Mouse (Mus musculus) brain, embryonic 14.5 days (tissue): ENCODE data around the gene D8Ertd738e. TPM values are rescaled to one million over a fixed set of nuclear protein-coding genes. Genes with fewer than 3 reads are reported as not detected.
A peak's percentile ranks its signal among the peaks of the same experiment; 100 is the strongest.

Source experiments
- DNase-seq: peaks from one replicate; pipeline ENCODE4 v3.0.0-alpha.2; 2011; ENCODE audit warnings: low read depth
- CTCF ChIP-seq: fragments of 200-500 bp; IDR thresholded peaks from 2 replicates; pipeline ENCODE4 v1.5.1; 2012; ENCODE audit warnings: inconsistent platforms, mild to moderate bottlenecking, moderate library complexity, borderline replicate concordance; ENCODE audit not compliant: insufficient read depth, insufficient read length; ENCODE audit errors: extremely low read depth
- POLR2A ChIP-seq: fragments of 200-500 bp; IDR thresholded peaks from 2 replicates; pipeline ENCODE4 v1.6.1; 2012; ENCODE audit warnings: mild to moderate bottlenecking, inconsistent platforms, borderline replicate concordance; ENCODE audit not compliant: poor library complexity, insufficient read depth, insufficient read length, severe bottlenecking; ENCODE audit errors: extremely low read depth
- polyA plus RNA-seq: library from polyadenylated mRNA; depleted of rRNA; stranded (reverse); fragments of >200 nt; gene quantifications from 2 replicates; pipeline ENCODE4 v1.2.3, GENCODE M21; 2012

D8Ertd738e gene
- polyA plus RNA-seq, 1 experiment: 165 TPM

- no peak for TF ChIP-seq POLR2A
- no peak for TF ChIP-seq CTCF
- DNase-seq: no peak
Observed at GRCm38 (mm10) chr8:84223322-84224029, 26.0 kb downstream of the D8Ertd738e start.

GRCm38 (mm10) chr8:84222566-84223165 is 26.9 kb downstream of the D8Ertd738e start:
- TF ChIP-seq POLR2A: no peak
- TF ChIP-seq CTCF: no peak

GRCm38 (mm10) chr8:84220105-84220504 is 29.4 kb downstream of the D8Ertd738e start:
- TF ChIP-seq POLR2A (no peak), CTCF (no peak)
- DNase-seq: no peak

More at GRCm38 (mm10) chr8:84222566-84223165, 26.9 kb downstream of the D8Ertd738e start:
- DNase-seq: no peak

DNA sequence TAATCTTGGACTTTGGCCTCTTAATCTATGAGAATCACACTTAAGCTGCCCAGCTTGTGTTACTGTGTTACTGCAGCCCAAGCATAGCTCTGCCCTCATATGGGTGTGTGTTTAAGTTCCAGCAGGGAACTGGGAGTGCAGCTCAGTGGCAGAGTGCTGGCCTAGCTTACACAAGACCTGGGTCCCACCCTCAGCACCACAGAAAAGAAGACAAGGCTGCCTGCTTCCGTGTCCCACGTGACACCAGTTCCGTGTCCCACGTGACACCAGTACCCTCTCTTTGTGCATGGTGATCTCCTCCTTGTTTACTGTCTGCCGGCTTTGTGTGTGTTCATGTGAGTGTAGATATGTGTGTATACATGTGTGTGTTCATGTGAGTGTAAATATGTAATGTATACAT is 31.4 kb downstream of the D8Ertd738e start:
- no peak for DNase-seq
- no peak for TF ChIP-seq POLR2A
- TF ChIP-seq CTCF: no peak

GRCm38 (mm10) chr8:84217206-84217605 is 32.3 kb downstream of the D8Ertd738e start:
- DNase-seq: no peak
- TF ChIP-seq CTCF: no peak
- TF ChIP-seq POLR2A: no peak

GRCm38 (mm10) chr8:84213277-84213676 is 36.2 kb downstream of the D8Ertd738e start:
- TF ChIP-seq POLR2A (no peak), CTCF (no peak)
- no peak for DNase-seq

DNA sequence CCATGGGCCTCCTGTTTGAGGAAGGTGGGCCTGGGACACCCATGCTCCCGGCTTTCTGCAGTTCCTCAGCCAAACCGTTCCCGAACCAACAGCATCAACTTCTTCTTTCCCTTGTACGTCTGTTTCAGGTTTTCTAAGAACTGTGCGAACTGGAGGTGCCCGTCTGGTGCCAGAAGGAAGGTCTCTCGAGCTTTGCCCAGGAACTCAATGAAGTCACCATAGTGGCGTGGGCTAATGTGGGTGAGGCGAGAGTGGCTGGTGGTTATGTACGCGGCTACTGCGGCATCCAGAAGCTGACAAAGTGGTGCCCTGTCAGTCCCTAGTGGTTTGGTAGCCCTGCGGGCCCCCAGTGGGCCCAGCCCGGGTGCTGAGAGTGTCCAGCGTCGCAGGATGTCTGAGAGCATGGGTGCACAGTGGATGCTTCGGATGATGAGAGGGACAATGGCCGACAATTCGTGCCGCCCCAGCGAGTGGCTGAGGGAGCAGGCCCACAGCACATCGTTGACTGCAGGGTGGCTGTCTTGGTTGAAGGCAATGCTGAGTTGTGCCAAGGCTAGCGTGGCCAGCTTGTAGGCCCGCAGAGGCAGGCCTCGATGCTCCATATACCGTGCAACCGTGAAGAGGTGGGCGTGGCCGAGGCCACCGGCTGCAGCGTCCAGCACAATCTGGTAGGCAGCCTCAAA is 37.5 kb downstream of the D8Ertd738e start:
- no peak for DNase-seq
- no peak for TF ChIP-seq POLR2A
- no peak for TF ChIP-seq CTCF

DNA sequence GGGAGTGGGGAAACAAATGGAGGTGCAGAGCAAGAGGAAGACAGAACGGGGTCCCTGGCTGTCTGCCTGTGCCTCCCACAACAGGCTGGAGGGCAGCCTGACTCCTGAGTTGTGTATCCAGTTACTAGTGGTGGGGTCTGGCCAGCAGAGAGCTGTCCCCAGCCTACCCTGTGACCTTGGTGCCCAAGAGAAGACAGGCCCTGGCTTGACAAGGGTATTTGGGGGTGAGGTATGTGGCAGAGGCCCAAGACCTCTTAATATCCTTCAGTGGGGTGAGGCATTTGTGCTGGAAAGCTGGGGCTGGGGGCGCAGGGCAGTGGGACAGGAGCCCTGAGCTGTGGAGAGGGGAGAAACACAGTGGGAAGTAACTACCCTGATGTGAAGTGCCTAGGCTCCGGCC is 38.3 kb downstream of the D8Ertd738e start:
- TF ChIP-seq CTCF (no peak), POLR2A (no peak)

DNA sequence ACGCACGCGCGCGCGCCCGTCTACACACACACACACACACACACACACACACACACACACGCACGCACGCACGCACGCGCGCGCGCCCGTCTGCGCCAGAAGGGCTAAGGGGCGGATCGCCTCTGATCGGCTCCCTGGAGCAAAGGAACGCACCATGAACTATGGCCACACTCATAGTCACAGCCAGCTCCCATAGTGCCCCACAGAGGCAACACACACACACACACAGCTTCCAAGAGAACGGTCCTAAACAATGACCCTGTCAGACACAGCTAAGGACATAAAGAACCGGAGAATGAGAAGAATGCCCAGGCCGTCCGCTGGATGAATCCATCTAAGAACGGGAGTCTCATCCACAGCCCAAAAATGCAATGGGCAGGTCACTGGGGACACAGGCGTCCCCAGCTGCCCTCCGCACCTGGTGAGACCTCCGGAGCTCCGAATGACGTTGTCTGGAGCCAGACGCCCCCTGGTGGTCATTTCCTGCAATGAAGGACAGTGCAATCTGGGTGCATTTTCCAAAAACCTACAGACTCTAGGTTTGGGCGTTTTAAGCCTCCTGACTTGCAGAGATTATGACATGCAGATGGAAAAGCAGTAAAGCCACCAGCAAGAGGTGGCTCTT is 39.2 kb downstream of the D8Ertd738e start:
- TF ChIP-seq CTCF (peak; percentile 93), POLR2A (no peak)

More for the DNA sequence above, 38.3 kb downstream of the D8Ertd738e start:
- no peak for DNase-seq

GRCm38 (mm10) chr8:84208381-84209380 is 40.8 kb downstream of the D8Ertd738e start:
- peak; percentile 59 for DNase-seq
- TF ChIP-seq POLR2A (no peak), CTCF (no peak)

More for the DNA sequence above, 39.2 kb downstream of the D8Ertd738e start:
- peak; percentile 82 for DNase-seq
